Mouse (Mus musculus): ENCODE measurements at regions not wholly inside any gene's neighbourhood (a gene's known extent, or its start where the extent isn't known, plus 50 kb on each side); places are given as distances from the start of the nearest gene placed in this dataset.

GRCm38 (mm10) chr9:52826781-52827180 lies 147.2 kb upstream of the AI593442 start:
- Histone ChIP-seq H3K4me3 (no peak overlapping the region), H3K27me3 (ENCODE audit: low read depth, poor library complexity, severe bottlenecking) (no peaks in the 10 kb centered on the region), H3K36me3 (no peaks in the 10 kb centered on the region), H3K9me3 (replicated peaks) (no peaks in the 10 kb centered on the region), H3K4me1 (no peaks in the 10 kb centered on the region), H3K27ac (no peak overlapping the region)
- 83% methylated on average over 1 of the region's 1 CpGs for WGBS
- no peak for DNase-seq (ENCODE audit: low spot score)

GRCm38 (mm10) chr9:52816309-52816708 lies 136.7 kb upstream of the AI593442 start:
- no peaks in the 10 kb centered on the region for H3K9me3 ChIP-seq (replicated peaks)
- H3K27ac ChIP-seq = no peak overlapping the region
- H3K27me3 ChIP-seq (ENCODE audit: low read depth, poor library complexity, severe bottlenecking) = no peaks in the 10 kb centered on the region
- H3K36me3 ChIP-seq = no peaks in the 10 kb centered on the region
- H3K4me3 ChIP-seq = no peak overlapping the region
- no peaks in the 10 kb centered on the region for H3K4me1 ChIP-seq
- DNase-seq (ENCODE audit: low spot score) = no peak
- WGBS = 86% methylated on average over 4 of the region's 4 CpGs

DNA sequence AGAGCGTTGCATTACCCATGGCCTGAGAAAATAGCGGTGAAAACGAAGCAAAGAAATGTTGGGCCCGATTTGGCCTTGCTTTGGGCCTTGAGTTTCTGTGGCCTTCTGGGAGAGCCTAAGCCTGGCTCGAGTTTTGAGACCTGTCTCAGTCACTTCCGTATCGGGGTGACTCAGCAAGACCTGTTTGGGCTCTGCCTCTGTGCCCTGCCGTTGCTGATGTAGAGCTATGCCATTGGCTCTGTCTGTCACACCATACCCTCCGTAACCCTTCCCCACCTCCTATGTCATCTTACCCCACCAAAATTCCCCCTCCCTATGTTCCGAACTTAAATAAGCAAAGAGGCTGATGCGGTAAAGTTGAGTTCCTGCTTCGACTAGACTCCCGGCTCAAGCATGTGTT lies 123.4 kb upstream of the AI593442 start:
- no peaks in the 10 kb centered on the region for H3K9me3 ChIP-seq (replicated peaks)
- H3K27me3 ChIP-seq (ENCODE audit: low read depth, poor library complexity, severe bottlenecking) = no peaks in the 10 kb centered on the region
- no peak for DNase-seq (ENCODE audit: low spot score)
- WGBS = 96% methylated on average over 13 of the region's 13 CpGs
- H3K4me1 ChIP-seq = no peaks in the 10 kb centered on the region
- H3K36me3 ChIP-seq = no peaks in the 10 kb centered on the region
- no peak overlapping the region for H3K27ac ChIP-seq
- H3K4me3 ChIP-seq = no peak overlapping the region

DNA sequence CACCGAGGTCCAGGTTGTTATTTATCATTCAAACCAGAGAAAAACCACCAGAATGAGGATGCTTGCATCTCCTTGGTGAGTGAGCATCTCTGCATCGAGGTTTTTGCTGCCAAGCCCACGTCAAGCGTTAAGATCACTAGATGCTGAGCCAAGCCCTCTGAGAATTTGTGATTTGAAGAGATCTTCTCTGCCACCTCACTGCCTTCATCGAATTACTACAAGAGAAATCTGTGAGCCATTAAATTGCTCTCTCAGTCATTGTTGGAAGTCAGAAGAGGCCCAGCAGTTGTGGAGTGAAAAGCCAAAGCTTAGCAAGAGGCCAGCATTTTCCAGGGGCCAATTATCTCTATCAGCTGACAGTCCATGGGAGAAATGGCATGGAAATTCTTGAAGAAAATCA lies 122.2 kb upstream of the AI593442 start:
- 90% methylated on average over 5 of the region's 5 CpGs for WGBS
- H3K4me1 ChIP-seq = no peaks in the 10 kb centered on the region
- no peak overlapping the region for H3K27ac ChIP-seq

DNA sequence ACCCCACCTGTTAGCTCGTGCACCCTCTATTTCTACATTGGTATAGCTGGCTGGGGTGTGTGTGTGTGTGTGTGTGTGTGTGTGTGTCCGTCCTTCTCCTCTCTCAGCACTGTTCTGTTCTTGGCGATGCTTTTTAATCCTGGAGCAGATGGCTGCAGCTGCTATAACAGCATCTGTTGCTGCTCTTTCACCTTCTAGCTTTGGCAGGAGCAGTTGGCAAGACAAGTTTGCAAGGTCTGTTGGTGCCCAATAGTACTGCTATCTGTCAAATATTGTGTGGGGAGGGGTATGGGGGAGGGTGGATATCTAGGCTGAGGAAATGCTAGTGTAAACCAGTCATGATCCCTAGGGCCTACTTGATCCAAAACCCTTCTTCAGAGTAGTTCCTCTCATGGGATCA lies 120.9 kb upstream of the AI593442 start:
- H3K4me1 ChIP-seq = no peaks in the 10 kb centered on the region
- no peaks in the 10 kb centered on the region for H3K27me3 ChIP-seq (ENCODE audit: low read depth, poor library complexity, severe bottlenecking)
- 91% methylated on average over 3 of the region's 3 CpGs for WGBS
- H3K9me3 ChIP-seq (replicated peaks) = no peaks in the 10 kb centered on the region
- no peak for DNase-seq (ENCODE audit: low spot score)
- H3K27ac ChIP-seq = no peak overlapping the region
- no peaks in the 10 kb centered on the region for H3K36me3 ChIP-seq
- no peak overlapping the region for H3K4me3 ChIP-seq

More for the DNA sequence above, 122.2 kb upstream of the AI593442 start:
- no peaks in the 10 kb centered on the region for H3K27me3 ChIP-seq (ENCODE audit: low read depth, poor library complexity, severe bottlenecking)
- no peaks in the 10 kb centered on the region for H3K36me3 ChIP-seq
- no peaks in the 10 kb centered on the region for H3K9me3 ChIP-seq (replicated peaks)
- no peak overlapping the region for H3K4me3 ChIP-seq
- no peak for DNase-seq (ENCODE audit: low spot score)

GRCm38 (mm10) chr9:52792596-52792995 lies 113.0 kb upstream of the AI593442 start:
- DNase-seq (ENCODE audit: low spot score) = no peak
- no peaks in the 10 kb centered on the region for H3K36me3 ChIP-seq
- no peak overlapping the region for H3K4me3 ChIP-seq
- H3K4me1 ChIP-seq = no peaks in the 10 kb centered on the region
- H3K27ac ChIP-seq = no peak overlapping the region
- H3K9me3 ChIP-seq (replicated peaks) = no peaks in the 10 kb centered on the region
- WGBS = 56% methylated on average over 1 of the region's 1 CpGs
- no peaks in the 10 kb centered on the region for H3K27me3 ChIP-seq (ENCODE audit: low read depth, poor library complexity, severe bottlenecking)

DNA sequence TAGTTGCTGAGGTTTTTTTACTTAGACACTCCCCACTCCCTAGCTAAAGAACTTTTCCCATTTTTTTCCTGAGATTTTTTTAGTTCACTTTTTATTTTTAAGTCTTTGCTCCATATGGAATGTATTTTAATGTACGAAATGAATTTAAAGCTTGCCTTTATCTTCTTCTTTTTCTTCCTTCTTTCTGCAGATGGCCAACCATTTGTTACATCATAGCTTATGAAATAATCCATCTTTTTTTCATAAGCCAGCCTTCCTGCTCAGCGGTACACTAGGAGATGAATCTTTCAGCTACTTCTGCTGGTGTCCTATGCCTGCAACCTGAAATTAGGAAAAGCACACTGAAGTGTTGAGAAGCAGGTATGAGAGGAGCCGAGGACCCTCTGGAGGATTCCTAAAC lies 102.9 kb upstream of the AI593442 start:
- no peaks in the 10 kb centered on the region for H3K9me3 ChIP-seq (replicated peaks)
- H3K27ac ChIP-seq = no peak overlapping the region
- no peak overlapping the region for H3K4me3 ChIP-seq
- no peaks in the 10 kb centered on the region for H3K27me3 ChIP-seq (ENCODE audit: low read depth, poor library complexity, severe bottlenecking)
- no peaks in the 10 kb centered on the region for H3K36me3 ChIP-seq
- H3K4me1 ChIP-seq = no peaks in the 10 kb centered on the region
- no peak for DNase-seq (ENCODE audit: low spot score)
- 87% methylated on average over 3 of the region's 3 CpGs for WGBS

- Histone ChIP-seq H3K36me3 (no peaks in the 10 kb centered on the region), H3K27me3 (ENCODE audit: low read depth, poor library complexity, severe bottlenecking) (no peaks in the 10 kb centered on the region), H3K4me1 (0 out of 2 replicates have a peak, but pooled peaks cover 3% of the 10 kb centered on the region), H3K9me3 (replicated peaks) (no peaks in the 10 kb centered on the region), H3K4me3 (no peak overlapping the region), H3K27ac (no peak overlapping the region; the same call in 1 of the 2 replicates)
- WGBS = 37% methylated on average over 6 of the region's 6 CpGs
- DNase-seq (ENCODE audit: low spot score) = peak; percentile 32
Measured at GRCm38 (mm10) chr9:52776542-52776941, 97.0 kb upstream of the AI593442 start.

DNA sequence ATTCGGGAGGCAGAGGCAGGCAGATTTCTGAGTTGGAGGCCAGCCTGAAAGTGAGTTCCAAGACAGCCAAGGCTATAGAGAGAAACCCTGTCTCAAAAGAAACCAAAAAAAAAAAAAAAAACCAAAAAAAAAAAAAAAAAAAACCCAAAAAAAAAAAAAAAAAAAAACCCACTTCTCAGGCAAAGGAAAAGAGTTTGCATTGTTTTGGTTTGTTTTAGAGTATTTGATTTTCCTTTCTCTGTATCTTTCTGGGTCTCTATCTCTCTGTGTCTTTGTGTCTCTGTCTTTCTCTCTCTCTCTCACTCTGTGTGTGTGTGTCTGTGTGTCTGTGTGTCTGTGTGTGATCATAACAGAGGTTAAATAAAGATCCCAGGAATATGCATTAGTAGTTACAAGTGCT lies 95.7 kb upstream of the AI593442 start:
- no peak for DNase-seq (ENCODE audit: low spot score)
- Histone ChIP-seq H3K4me3 (no peak overlapping the region), H3K4me1 (0 out of 2 replicates have a peak, but pooled peaks cover 3% of the 10 kb centered on the region), H3K9me3 (replicated peaks) (no peaks in the 10 kb centered on the region), H3K36me3 (no peaks in the 10 kb centered on the region), H3K27ac (no peak overlapping the region), H3K27me3 (ENCODE audit: low read depth, poor library complexity, severe bottlenecking) (no peaks in the 10 kb centered on the region)
- WGBS = 97% methylated on average over 1 of the region's 1 CpGs

DNA sequence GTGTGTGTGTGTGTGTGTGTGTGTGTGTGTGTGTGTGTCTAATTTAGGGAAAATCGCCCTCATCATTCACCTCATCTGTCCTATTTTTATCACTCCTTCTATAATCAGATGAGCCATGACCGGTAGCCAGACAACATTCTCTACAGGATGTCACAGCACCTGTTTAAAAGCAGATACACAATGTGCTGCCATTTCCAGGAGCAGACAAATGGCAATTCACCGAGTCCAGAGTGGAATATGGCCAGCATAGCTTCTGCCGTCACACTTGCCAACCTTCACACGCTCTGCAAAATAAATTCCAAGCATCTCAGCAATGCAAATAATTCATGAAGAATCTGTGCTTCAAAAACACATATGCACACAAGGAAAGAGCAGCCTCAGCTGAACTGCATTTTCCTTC lies 88.5 kb upstream of the AI593442 start:
- Histone ChIP-seq H3K27me3 (ENCODE audit: low read depth, poor library complexity, severe bottlenecking) (no peaks in the 10 kb centered on the region), H3K27ac (no peak overlapping the region), H3K4me1 (no peaks in the 10 kb centered on the region), H3K4me3 (no peak overlapping the region), H3K9me3 (replicated peaks) (no peaks in the 10 kb centered on the region), H3K36me3 (no peaks in the 10 kb centered on the region)
- WGBS = 89% methylated on average over 5 of the region's 5 CpGs
- DNase-seq (ENCODE audit: low spot score) = no peak

GRCm38 (mm10) chr9:52765809-52766208 lies 86.2 kb upstream of the AI593442 start:
- 83% methylated on average over 5 of the region's 5 CpGs for WGBS
- no peak for DNase-seq (ENCODE audit: low spot score)
- H3K27me3 ChIP-seq (ENCODE audit: low read depth, poor library complexity, severe bottlenecking) = no peaks in the 10 kb centered on the region
- no peaks in the 10 kb centered on the region for H3K4me1 ChIP-seq
- no peaks in the 10 kb centered on the region for H3K36me3 ChIP-seq
- H3K4me3 ChIP-seq = no peak overlapping the region
- no peak overlapping the region for H3K27ac ChIP-seq
- H3K9me3 ChIP-seq (replicated peaks) = no peaks in the 10 kb centered on the region

- H3K4me1 ChIP-seq = no peaks in the 10 kb centered on the region
- no peak for DNase-seq (ENCODE audit: low spot score)
- WGBS = 89% methylated on average over 6 of the region's 6 CpGs
- no peak overlapping the region for H3K27ac ChIP-seq
- H3K36me3 ChIP-seq = no peaks in the 10 kb centered on the region
- H3K9me3 ChIP-seq (replicated peaks) = no peaks in the 10 kb centered on the region
- H3K27me3 ChIP-seq (ENCODE audit: low read depth, poor library complexity, severe bottlenecking) = no peaks in the 10 kb centered on the region
- H3K4me3 ChIP-seq = no peak overlapping the region
Measured at GRCm38 (mm10) chr9:52762836-52763235, 83.3 kb upstream of the AI593442 start.

- Histone ChIP-seq H3K36me3 (no peaks in the 10 kb centered on the region), H3K4me1 (no peaks in the 10 kb centered on the region), H3K27me3 (ENCODE audit: low read depth, poor library complexity, severe bottlenecking) (no peaks in the 10 kb centered on the region), H3K27ac (no peak overlapping the region), H3K4me3 (no peak overlapping the region), H3K9me3 (replicated peaks) (no peaks in the 10 kb centered on the region)
- 89% methylated on average over 5 of the region's 5 CpGs for WGBS
- DNase-seq (ENCODE audit: low spot score) = no peak
Measured at GRCm38 (mm10) chr9:52761257-52761656, 81.7 kb upstream of the AI593442 start.

DNA sequence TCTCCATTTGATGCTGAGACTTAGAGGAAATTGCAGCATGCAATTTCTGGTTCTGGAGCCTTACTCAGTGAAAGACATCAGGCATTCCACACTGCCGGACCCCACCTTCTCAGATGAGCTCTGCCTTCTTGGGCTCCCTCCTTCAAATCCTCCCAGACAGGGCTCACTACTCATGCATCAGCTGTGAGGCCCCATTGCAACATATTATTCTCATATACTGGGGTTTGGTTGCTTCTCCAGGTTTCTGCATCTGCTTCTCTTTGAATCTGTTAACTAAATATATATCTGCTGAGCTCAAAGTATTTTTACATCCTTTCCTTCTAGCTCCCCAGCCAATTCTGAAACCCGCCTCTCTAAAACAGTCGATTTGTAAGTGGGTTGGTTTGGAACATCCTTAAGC lies 68.8 kb upstream of the AI593442 start:
- Histone ChIP-seq H3K27me3 (ENCODE audit: low read depth, poor library complexity, severe bottlenecking) (no peaks in the 10 kb centered on the region), H3K4me1 (no peaks in the 10 kb centered on the region), H3K36me3 (no peaks in the 10 kb centered on the region), H3K9me3 (replicated peaks) (no peaks in the 10 kb centered on the region), H3K4me3 (no peak overlapping the region), H3K27ac (no peak overlapping the region)
- WGBS = 94% methylated on average over 3 of the region's 3 CpGs
- no peak for DNase-seq (ENCODE audit: low spot score)

Data from limb, embryonic 10.5 days (tissue).